Mouse (Mus musculus) kidney, adult 2 months (tissue): Measurements from ENCODE around the gene Crip1.

ENCODE experiments used
- CTCF ChIP-seq: fragments of 200-500 bp; conservative IDR thresholded peaks from 2 replicates; pipeline ENCODE4 v1.5.1; 2011; ENCODE audit warnings: low read depth, mild to moderate bottlenecking, control low read depth, low read length, moderate library complexity, mixed read lengths; ENCODE audit not compliant: insufficient read depth, insufficient read length
- POLR2A ChIP-seq: fragments of 200-500 bp; IDR thresholded peaks from one replicate; pipeline ENCODE4 v1.6.1; 2011; ENCODE audit warnings: low read depth, low read length, control low read depth

GRCm38 (mm10) chr12:113193423-113193822, 47.3 kb downstream of the Crip1 start:
- no peak for TF ChIP-seq POLR2A
- no peak for TF ChIP-seq CTCF
